Mouse (Mus musculus) MEL (cell line): ENCODE results near the gene Pi4kb. TPM values are rescaled to one million over a fixed set of nuclear protein-coding genes. Genes with fewer than 3 reads are reported as not detected.

Source experiments
- DNase-seq: peaks from one replicate; pipeline ENCODE4 v3.0.0; 2011; ENCODE audit warnings: low read depth, low spot score
- H3K27ac ChIP-seq: 2 replicates; pipeline ENCODE4 v1.5.1; 2012; ENCODE audit warnings: low read depth, mild to moderate bottlenecking, control low read depth, low read length, moderate library complexity; ENCODE audit not compliant: control insufficient read depth
- H3K27me3 ChIP-seq, 2 experiments: fragments of 150-350 bp in 1 of 2; sonication (generic) in 1 of 2; 2 replicates each; pipeline ENCODE4 v1.6.1; 2012; ENCODE audit warnings: low read length in 2 of 2, mild to moderate bottlenecking in 2 of 2, improper control_type of control experiment in 1 of 2, moderate library complexity in 1 of 2; ENCODE audit not compliant: insufficient read depth in 2 of 2, control insufficient read depth in 1 of 2
- H3K36me3 ChIP-seq, 2 experiments: 2 replicates each; pipeline ENCODE4 v1.6.1; 2012 to 2014; ENCODE audit warnings: low read length in 2 of 2, improper control_type of control experiment in 1 of 2, inconsistent platforms in 1 of 2, mild to moderate bottlenecking in 1 of 2; ENCODE audit not compliant: insufficient read depth in 2 of 2, control insufficient read depth in 1 of 2
- H3K4me1 ChIP-seq, 2 experiments: fragments of 150-350 bp in 1 of 2; sonication (generic) in 1 of 2; 2 replicates each; pipeline ENCODE4 v1.6.1; 2012; ENCODE audit warnings: low read length in 2 of 2, improper control_type of control experiment in 1 of 2, mild to moderate bottlenecking in 1 of 2; ENCODE audit not compliant: insufficient read depth in 2 of 2, control insufficient read depth in 1 of 2
- H3K4me3 ChIP-seq, 2 experiments: fragments of 150-350 bp in 1 of 2; sonication (generic) in 1 of 2; 2 replicates each; pipeline ENCODE4 v1.5.1; 2012; ENCODE audit warnings: low read depth in 2 of 2, low read length in 2 of 2, mild to moderate bottlenecking in 2 of 2, moderate library complexity in 2 of 2, control low read depth in 1 of 2, improper control_type of control experiment in 1 of 2; ENCODE audit not compliant: control insufficient read depth in 1 of 2, insufficient read depth in 1 of 2
- H3K79me2 ChIP-seq: 2 replicates; pipeline ENCODE4 v1.6.1; 2012; ENCODE audit warnings: mild to moderate bottlenecking, low read length, moderate library complexity; ENCODE audit not compliant: control insufficient read depth, poor library complexity, insufficient read depth
- H3K9ac ChIP-seq: 2 replicates; pipeline ENCODE4 v1.6.1; 2012; ENCODE audit warnings: low read depth, mild to moderate bottlenecking, control low read depth, low read length, moderate library complexity; ENCODE audit not compliant: control insufficient read depth, poor library complexity, severe bottlenecking
- H3K9me3 ChIP-seq: fragments of 150-350 bp; sonication (generic); replicated peaks from 2 replicates; pipeline ENCODE4 v1.6.1; 2012; ENCODE audit warnings: mild to moderate bottlenecking, low read length, improper control_type of control experiment, moderate library complexity; ENCODE audit not compliant: insufficient read depth
- BHLHE40 ChIP-seq: IDR thresholded peaks from 2 replicates; pipeline ENCODE4 v1.6.1; 2012; ENCODE audit warnings: low read depth, mild to moderate bottlenecking, inconsistent platforms, low read length, improper control_type of control experiment, borderline replicate concordance
- ELF1 ChIP-seq: IDR thresholded peaks from 2 replicates; pipeline ENCODE4 v1.6.1; 2014; ENCODE audit warnings: low read depth, mild to moderate bottlenecking, inconsistent platforms, low read length, improper control_type of control experiment, moderate library complexity
- EP300 ChIP-seq, 2 experiments: IDR thresholded peaks; 2 replicates each; pipeline ENCODE4 v1.6.1; 2011; ENCODE audit warnings: improper control_type of control experiment in 2 of 2, low read length in 2 of 2, low read depth in 1 of 2, mild to moderate bottlenecking in 1 of 2
- ETS1 ChIP-seq: IDR thresholded peaks from 2 replicates; pipeline ENCODE4 v1.6.1; 2012; ENCODE audit warnings: low read depth, mild to moderate bottlenecking, inconsistent platforms, low read length, improper control_type of control experiment, moderate library complexity
- HCFC1 ChIP-seq: IDR thresholded peaks from 2 replicates; pipeline ENCODE4 v1.6.1; 2012; ENCODE audit warnings: low read depth, mild to moderate bottlenecking, inconsistent platforms, low read length, improper control_type of control experiment, moderate library complexity
- MAFK ChIP-seq: IDR thresholded peaks from 2 replicates; pipeline ENCODE4 v1.6.1; 2011; ENCODE audit warnings: low read depth, mild to moderate bottlenecking, low read length, improper control_type of control experiment, borderline replicate concordance
- MEF2A ChIP-seq: IDR thresholded peaks from 2 replicates; pipeline ENCODE4 v1.6.1; 2014; ENCODE audit warnings: low read depth, mild to moderate bottlenecking, inconsistent platforms, low read length, improper control_type of control experiment; ENCODE audit not compliant: poor library complexity, insufficient replicate concordance, severe bottlenecking; ENCODE audit errors: extremely low read depth
- MYB ChIP-seq: IDR thresholded peaks from 2 replicates; pipeline ENCODE4 v1.6.1; 2011; ENCODE audit warnings: mild to moderate bottlenecking, low read depth, low read length, improper control_type of control experiment
- MYC ChIP-seq: IDR thresholded peaks from 2 replicates; pipeline ENCODE4 v1.6.1; 2011; ENCODE audit warnings: low read depth, mild to moderate bottlenecking, low read length, improper control_type of control experiment, moderate library complexity
- POLR2AphosphoS2 ChIP-seq: IDR thresholded peaks from 2 replicates; pipeline ENCODE4 v1.6.1; 2011; ENCODE audit warnings: low read length, improper control_type of control experiment
- RAD21 ChIP-seq: IDR thresholded peaks from 2 replicates; pipeline ENCODE4 v1.6.1; 2011; ENCODE audit warnings: mild to moderate bottlenecking, low read depth, low read length, improper control_type of control experiment
- SIN3A ChIP-seq: IDR thresholded peaks from 2 replicates; pipeline ENCODE4 v1.6.1; 2012; ENCODE audit warnings: low read length, improper control_type of control experiment, inconsistent platforms
- SMC3 ChIP-seq: IDR thresholded peaks from 2 replicates; pipeline ENCODE4 v1.6.1; 2011; ENCODE audit warnings: low read depth, low read length, improper control_type of control experiment
- TBP ChIP-seq: IDR thresholded peaks from 2 replicates; pipeline ENCODE4 v1.8.0; 2011; ENCODE audit warnings: low read depth, low read length, improper control_type of control experiment
- TCF12 ChIP-seq: IDR thresholded peaks from 2 replicates; pipeline ENCODE4 v1.6.1; 2014; ENCODE audit warnings: low read depth, mild to moderate bottlenecking, inconsistent platforms, low read length, improper control_type of control experiment, moderate library complexity
- USF1 ChIP-seq: IDR thresholded peaks from 2 replicates; pipeline ENCODE4 v1.6.1; 2014; ENCODE audit warnings: low read depth, mild to moderate bottlenecking, inconsistent platforms, low read length, improper control_type of control experiment, moderate library complexity
- USF2 ChIP-seq, 2 experiments: IDR thresholded peaks; 2 replicates each; pipeline ENCODE4 v1.6.1; 2011 to 2012; ENCODE audit warnings: improper control_type of control experiment in 2 of 2, low read length in 2 of 2, borderline replicate concordance in 1 of 2, inconsistent platforms in 1 of 2, low read depth in 1 of 2, mild to moderate bottlenecking in 1 of 2; ENCODE audit not compliant: insufficient read depth in 1 of 2
- ZC3H11A ChIP-seq: IDR thresholded peaks from 2 replicates; pipeline ENCODE4 v1.6.1; 2012; ENCODE audit warnings: low read depth, mild to moderate bottlenecking, inconsistent platforms, low read length, improper control_type of control experiment
- ZMIZ1 ChIP-seq: IDR thresholded peaks from 2 replicates; pipeline ENCODE4 v1.6.1; 2012; ENCODE audit warnings: low read depth, mild to moderate bottlenecking, inconsistent platforms, low read length, improper control_type of control experiment, moderate library complexity
- polyA plus RNA-seq, 2 experiments: library from polyadenylated mRNA; stranded (reverse) in 1 of 2; unstranded in 1 of 2; fragments of >175 nt in 1 of 2; fragments of >200 nt in 1 of 2; gene quantifications; 2 replicates each; pipeline versions ENCODE4 v1.2.1 to v1.2.4; 2012; ENCODE audit warnings: low replicate concordance in 2 of 2, low read depth in 1 of 2; ENCODE audit not compliant: insufficient read length in 2 of 2, insufficient read depth in 1 of 2, missing spikeins in 1 of 2
- total RNA-seq: library from RNA; depleted of rRNA; stranded (reverse); fragments of 300-350 nt; gene quantifications from 2 replicates; pipeline ENCODE4 v1.2.3, GENCODE M21; 2012

Pi4kb gene
- total and polyA plus RNA-seq, 3 experiments: 45.0 to 56.7 TPM; not detected in 1

DNA sequence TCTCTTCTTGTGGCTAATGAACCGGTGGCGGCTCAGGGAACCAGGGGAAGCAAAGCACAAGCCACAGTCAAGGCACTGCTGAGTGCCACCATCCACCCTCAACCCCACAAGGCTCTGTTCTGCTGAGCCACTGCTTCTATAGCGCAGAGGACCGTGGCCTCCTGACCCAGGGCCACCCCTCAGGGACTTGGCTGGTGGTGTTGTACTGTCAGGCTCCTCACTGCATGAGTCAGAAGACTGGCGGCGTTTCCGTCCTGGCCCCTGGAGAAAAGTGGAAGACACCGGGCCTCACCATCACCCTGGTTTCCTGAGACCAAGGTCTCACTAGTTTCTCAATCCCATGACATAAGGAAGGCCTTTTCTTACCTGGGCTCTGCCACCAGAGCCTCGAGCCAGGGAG lies 33.2 kb downstream of the Pi4kb start:
- H3K36me3 ChIP-seq: peaks cover 10 to 11% of the 10 kb centered on the region in 2 experiments; a peak in 3 of 4 replicates
- no peaks in the 10 kb centered on the region for H3K79me2 ChIP-seq
- no peak overlapping the region for H3K4me3 ChIP-seq
- no peaks in the 10 kb centered on the region for H3K27me3 ChIP-seq
- H3K9ac ChIP-seq: no peak overlapping the region
- H3K27ac ChIP-seq: no peak overlapping the region
- peaks cover 6 to 7% of the 10 kb centered on the region in 2 experiments; a peak in 3 of 4 replicates for H3K4me1 ChIP-seq
- no peak for DNase-seq
- TF ChIP-seq BHLHE40 (no peak), SIN3A (no peak), USF2 (IDR thresholded peaks at IDR 0.05; ENCODE audit: borderline replicate concordance in 1 of 2, insufficient read depth in 1 of 2, low read depth in 1 of 2, low read length in 2 of 2) (no peak), ETS1 (no peak), MEF2A (no peak)
- no peaks in the 10 kb centered on the region for H3K9me3 ChIP-seq

DNA sequence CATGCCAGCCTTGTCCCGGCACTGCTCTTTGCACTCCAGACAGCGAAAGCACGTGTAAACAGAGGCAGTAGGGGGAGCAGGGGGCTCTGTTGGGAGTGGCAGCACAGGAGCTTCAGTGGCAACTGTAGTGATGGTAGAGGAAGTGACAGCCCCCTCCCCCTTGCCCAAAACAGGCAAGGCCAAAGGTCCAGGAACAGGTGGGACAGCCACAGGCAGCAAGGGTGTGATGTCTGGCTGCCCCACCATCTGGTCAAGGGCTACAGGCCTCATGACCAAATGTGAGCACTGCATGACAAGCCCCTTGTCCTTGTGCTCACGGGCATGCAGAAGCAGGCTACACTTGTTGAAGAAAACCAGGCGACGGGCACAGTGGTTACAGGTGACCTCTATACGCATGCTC lies 35.9 kb downstream of the Pi4kb start:
- Histone ChIP-seq H3K9me3 (no peaks in the 10 kb centered on the region), H3K4me1 (peaks cover 0 to 12% of the 10 kb centered on the region in 2 experiments; a peak in 3 of 4 replicates), H3K79me2 (peaks cover 16% of the 10 kb centered on the region), H3K27me3 (no peaks in the 10 kb centered on the region), H3K36me3 (peaks cover 0 to 9% of the 10 kb centered on the region in 2 experiments; a peak in 3 of 4 replicates), H3K9ac (no peak overlapping the region), H3K4me3 (no peak overlapping the region), H3K27ac (no peak overlapping the region)
- DNase-seq: no peak
- TF ChIP-seq USF2 (IDR thresholded peaks at IDR 0.05; ENCODE audit: borderline replicate concordance in 1 of 2, insufficient read depth in 1 of 2, low read depth in 1 of 2, low read length in 2 of 2): no peak
- TF ChIP-seq ELF1: no peak
- no peak for TF ChIP-seq RAD21
- no peak for TF ChIP-seq TBP
- TF ChIP-seq MYB: no peak
- TF ChIP-seq ZC3H11A: no peak
- TF ChIP-seq MYC: no peak
- TF ChIP-seq EP300 (IDR thresholded peaks at IDR 0.05; ENCODE audit: low read depth in 1 of 2, low read length in 2 of 2): no peak
- no peak for TF ChIP-seq POLR2AphosphoS2
- TF ChIP-seq HCFC1: no peak
- no peak for TF ChIP-seq ZMIZ1
- TF ChIP-seq SMC3: no peak
- TF ChIP-seq USF1: no peak
- TF ChIP-seq MAFK: no peak
- TF ChIP-seq SIN3A: no peak
- TF ChIP-seq TCF12: no peak
